In genomic region chr13:43094365-43094764, GRCm38 (mm10) we compare ENCODE assay signal across 8 mouse cellular contexts.
DNase-seq lines count a peak whose midpoint lies in the region; ATAC-seq and TF ChIP-seq lines count a peak whose summit lies in the region.

No protein-coding gene starts in this region.

- 43% methylated on average over 7 of the region's 7 CpGs for WGBS in liver, adult 2 months
- WGBS in liver, embryonic 12.5 days (ENCODE audit: insufficient replicate concordance), result 26% methylated on average over 7 of the region's 7 CpGs
- 41% methylated on average over 7 of the region's 7 CpGs for whole genome bisulfite sequencing in heart, embryonic 16.5 days
- WGBS in limb, embryonic 14.5 days, result 60% methylated on average over 7 of the region's 7 CpGs
- WGBS in small intestine, adult 2 months, result 41% methylated on average over 7 of the region's 7 CpGs

- no peak overlapping the region for H3K9ac ChIP-seq in liver, adult 2 months (ENCODE audit: low read depth, low read length)
- no peak overlapping the region for H3K9ac ChIP-seq in liver, embryonic 12.5 days
- no peak overlapping the region for H3K9ac ChIP-seq in heart, embryonic 16.5 days (ENCODE audit: low read length)
- no peak overlapping the region for H3K9ac ChIP-seq in limb, embryonic 14.5 days (ENCODE audit: low read depth, low read length, severe bottlenecking)

- no peak overlapping the region for H3K4me2 ChIP-seq in liver, embryonic 12.5 days
- peak overlapping the region; percentile 35 for H3K4me2 ChIP-seq in heart, embryonic 16.5 days (ENCODE audit: low read depth, low read length)
- H3K4me2 ChIP-seq in limb, embryonic 14.5 days (replicated peaks; ENCODE audit: low read depth, low read length, severe bottlenecking), result no peak overlapping the region

- TF ChIP-seq POLR2A in liver, adult 2 months (IDR thresholded peaks at IDR 0.05; ENCODE audit: extremely low read depth, insufficient read depth, low read length), result no peak
- no peak for TF ChIP-seq POLR2A in limb, embryonic 14.5 days (IDR thresholded peaks at IDR 0.05; ENCODE audit: borderline replicate concordance, extremely low read depth, insufficient read depth, insufficient read length)
- no peak for TF ChIP-seq POLR2A in small intestine, adult 2 months (IDR thresholded peaks at IDR 0.05; ENCODE audit: low read depth, low read length)

- H3K27ac ChIP-seq in liver, adult 2 months (replicated peaks; ENCODE audit: insufficient read depth, low read depth, low read length), result no peak overlapping the region
- no peak overlapping the region for H3K27ac ChIP-seq in liver, embryonic 12.5 days
- no peak overlapping the region for H3K27ac ChIP-seq in heart, embryonic 16.5 days (ENCODE audit: low read length)
- no peak overlapping the region for H3K27ac ChIP-seq in limb, embryonic 14.5 days (replicated peaks; ENCODE audit: low read depth, low read length)
- no peak overlapping the region for H3K27ac ChIP-seq in small intestine, adult 2 months (ENCODE audit: insufficient read depth, low read depth, low read length)

- no peaks in the 10 kb centered on the region for H3K36me3 ChIP-seq in liver, adult 2 months (ENCODE audit: control insufficient read depth, insufficient read depth, low read length)
- H3K36me3 ChIP-seq in liver, embryonic 12.5 days, result no peaks in the 10 kb centered on the region
- no peaks in the 10 kb centered on the region for H3K36me3 ChIP-seq in heart, embryonic 16.5 days (ENCODE audit: control insufficient read depth, insufficient read depth)
- H3K36me3 ChIP-seq in limb, embryonic 14.5 days (ENCODE audit: control insufficient read depth, insufficient read depth, low read length), result no peaks in the 10 kb centered on the region
- no peaks in the 10 kb centered on the region for H3K36me3 ChIP-seq in small intestine, adult 2 months (ENCODE audit: control insufficient read depth, insufficient read depth, low read length)

- H3K9me3 ChIP-seq in liver, embryonic 12.5 days (replicated peaks), result no peaks in the 10 kb centered on the region
- no peaks in the 10 kb centered on the region for H3K9me3 ChIP-seq in heart, embryonic 16.5 days (replicated peaks; ENCODE audit: control insufficient read depth, low read length)
- H3K9me3 ChIP-seq in limb, embryonic 14.5 days (ENCODE audit: control insufficient read depth, low read length), result no peaks in the 10 kb centered on the region

- no peaks in the 10 kb centered on the region for H3K27me3 ChIP-seq in liver, adult 2 months (ENCODE audit: control insufficient read depth, insufficient read depth, low read length)
- no peaks in the 10 kb centered on the region; the same call in 1 of the 2 replicates for H3K27me3 ChIP-seq in liver, embryonic 12.5 days (replicated peaks)
- H3K27me3 ChIP-seq in heart, embryonic 16.5 days (ENCODE audit: control insufficient read depth, insufficient read depth, low read length), result no peaks in the 10 kb centered on the region
- H3K27me3 ChIP-seq in limb, embryonic 14.5 days (ENCODE audit: control insufficient read depth, insufficient read depth, low read length), result no peaks in the 10 kb centered on the region
- no peaks in the 10 kb centered on the region; the same call in 1 of the 2 replicates for H3K27me3 ChIP-seq in small intestine, adult 2 months (ENCODE audit: control insufficient read depth, insufficient read depth, low read length)

- no peaks in the 10 kb centered on the region for H3K4me1 ChIP-seq in liver, adult 2 months (ENCODE audit: control insufficient read depth, insufficient read depth, low read length)
- no peaks in the 10 kb centered on the region for H3K4me1 ChIP-seq in liver, embryonic 12.5 days
- no peaks in the 10 kb centered on the region for H3K4me1 ChIP-seq in heart, embryonic 16.5 days (ENCODE audit: control insufficient read depth, insufficient read depth, low read length)
- H3K4me1 ChIP-seq in limb, embryonic 14.5 days (ENCODE audit: control insufficient read depth, insufficient read depth, low read length), result no peaks in the 10 kb centered on the region
- no peaks in the 10 kb centered on the region for H3K4me1 ChIP-seq in small intestine, adult 2 months (ENCODE audit: control insufficient read depth, insufficient read depth, insufficient read length, low read length)

- no peak for ATAC-seq in liver, embryonic 12.5 days
- no peak for ATAC-seq in heart, embryonic 16.5 days (replicated peaks; ENCODE audit: extremely low read depth, insufficient read depth, low FRiP score)
- ATAC-seq in limb, embryonic 14.5 days (ENCODE audit: low FRiP score, low read depth), result no peak

- DNase-seq in liver, adult 2 months (ENCODE audit: extremely low read depth, low read depth, low spot score), result no peak
- DNase-seq in ZHBTc4 (ENCODE audit: low read depth, low spot score), result peak; percentile 36
- peak; percentile 57 to 72 for DNase-seq in cerebellum, postnatal 25 days
- DNase-seq in limb, embryonic 14.5 days (ENCODE audit: low spot score), result peak; percentile 28
- DNase-seq in urinary bladder, adult 18-20 months (ENCODE audit: low spot score in 2 of 2), result no peak

- H3K4me3 ChIP-seq in liver, adult 2 months (ENCODE audit: insufficient read depth, low read depth, low read length), result no peak overlapping the region
- no peak overlapping the region for H3K4me3 ChIP-seq in liver, embryonic 12.5 days
- no peak overlapping the region for H3K4me3 ChIP-seq in heart, embryonic 16.5 days (ENCODE audit: low read length)
- no peak overlapping the region for H3K4me3 ChIP-seq in limb, embryonic 14.5 days (replicated peaks; ENCODE audit: low read length)
- H3K4me3 ChIP-seq in small intestine, adult 2 months (ENCODE audit: low read depth, low read length), result no peak overlapping the region

- H3K79me2 ChIP-seq in liver, adult 2 months (ENCODE audit: control insufficient read depth, insufficient read depth, low read length), result no peaks in the 10 kb centered on the region

- peak; percentile 14; the same call in 1 of the 2 replicates for TF ChIP-seq CTCF in liver, adult 2 months (IDR thresholded peaks at IDR 0.05; ENCODE audit: low read depth, low read length)
- TF ChIP-seq CTCF in small intestine, adult 2 months (IDR thresholded peaks at IDR 0.05; ENCODE audit: extremely low read depth, insufficient read length, insufficient replicate concordance, low read depth, low read length), result peak; percentile 41; the same call in 1 of the 2 replicates

Comparison
In these comparisons a context has a peak if more than half of its experiments do, and no peak if none do; other contexts are left out.
1. DNase-seq: peak in ZHBTc4 (single experiment), cerebellum, postnatal 25 days (2 of 2) and limb, embryonic 14.5 days (single experiment); none in liver, adult 2 months (single experiment) and urinary bladder, adult 18-20 months (0 of 2).